Mouse (Mus musculus) heart, embryonic 12.5 days (tissue): ENCODE measurements around the gene Hpd. TPM values are rescaled to one million over a fixed set of nuclear protein-coding genes. Genes with fewer than 3 reads are reported as not detected.

ENCODE experiments used
- ATAC-seq: fragments of 200-750 bp; cut with Nextera tagmentation; 2 replicates; pipeline ENCODE4 v1.8.0; 2017; ENCODE audit warnings: moderate TSS enrichment, moderate library complexity; ENCODE audit not compliant: insufficient number of reproducible peaks, low FRiP score
- H3K27ac ChIP-seq: fragments of 300-500 bp; sonication (generic); 2 replicates; pipeline ENCODE4 v1.5.1; 2016; ENCODE audit warnings: mild to moderate bottlenecking, moderate library complexity; ENCODE audit not compliant: poor library complexity, severe bottlenecking
- H3K27me3 ChIP-seq: fragments of 300-500 bp; sonication (generic); replicated peaks from 2 replicates; pipeline ENCODE4 v1.6.1; 2016; ENCODE audit warnings: mild to moderate bottlenecking, moderate library complexity
- H3K36me3 ChIP-seq: fragments of 300-500 bp; sonication (generic); 2 replicates; pipeline ENCODE4 v1.6.1; 2016; ENCODE audit warnings: mild to moderate bottlenecking, moderate library complexity
- H3K4me1 ChIP-seq: fragments of 300-500 bp; sonication (generic); replicated peaks from 2 replicates; pipeline ENCODE4 v1.6.1; 2016; ENCODE audit warnings: mild to moderate bottlenecking
- H3K4me2 ChIP-seq: fragments of 300-500 bp; sonication (generic); 2 replicates; pipeline ENCODE4 v1.6.1; 2016; ENCODE audit warnings: mild to moderate bottlenecking, moderate library complexity
- H3K4me3 ChIP-seq: fragments of 300-500 bp; sonication (generic); 2 replicates; pipeline ENCODE4 v1.5.1; 2016; ENCODE audit warnings: mild to moderate bottlenecking
- H3K9ac ChIP-seq: fragments of 300-500 bp; sonication (generic); 2 replicates; pipeline ENCODE4 v1.6.1; 2016; ENCODE audit warnings: mild to moderate bottlenecking, moderate library complexity
- H3K9me3 ChIP-seq: fragments of 300-500 bp; sonication (generic); replicated peaks from 2 replicates; pipeline ENCODE4 v1.6.1; 2016; ENCODE audit warnings: mild to moderate bottlenecking, moderate library complexity
- whole genome bisulfite sequencing: fragments of 180-500 bp; shearing (Covaris S2); methylation state at CpG from one replicate; pipeline ENCODE4 v1.1.7; 2016; 5-methylcytosine and 5-hydroxymethylcytosine counted together
- polyA plus RNA-seq: library from polyadenylated mRNA; unstranded; fragments of >200 nt; fragmentation: Nextera tagmentation; extraction: Ambion mirVana; gene quantifications from 2 replicates; pipeline ENCODE4 v1.2.1, GENCODE M21; 2016

Gene Hpd
- polyA plus RNA-seq, 1 experiment from 2014 or later = not detected

DNA sequence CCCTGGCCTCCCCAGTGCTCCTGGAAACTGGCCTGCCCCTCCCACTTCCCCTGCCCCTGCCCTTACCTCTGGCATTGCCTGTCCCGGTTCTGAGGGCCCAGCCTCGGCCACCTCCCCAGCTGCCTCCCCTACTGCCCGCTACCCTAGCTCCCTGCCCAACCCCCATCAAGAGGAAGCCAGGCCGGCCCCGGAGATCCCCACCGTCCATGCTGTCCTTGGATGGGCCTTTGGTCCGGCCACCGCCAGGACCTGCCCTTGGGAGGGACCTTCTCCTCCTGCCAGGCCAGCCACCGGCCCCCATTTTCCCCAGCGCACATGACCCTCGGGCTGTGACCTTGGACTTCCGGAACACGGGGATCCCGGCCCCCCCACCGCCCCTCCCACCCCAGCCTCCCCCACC, 22.2 kb downstream of the Hpd start:
- Histone ChIP-seq H3K9ac (no peak overlapping the region), H3K27me3 (no peaks in the 10 kb centered on the region), H3K27ac (no peak overlapping the region), H3K36me3 (peaks cover 90% of the 10 kb centered on the region), H3K4me2 (no peak overlapping the region), H3K4me1 (peaks cover 7% of the 10 kb centered on the region; the same call in 1 of the 2 replicates), H3K9me3 (no peaks in the 10 kb centered on the region), H3K4me3 (no peak overlapping the region)
- 92% methylated on average over 15 of the region's 15 CpGs for WGBS
- no peak for ATAC-seq

DNA sequence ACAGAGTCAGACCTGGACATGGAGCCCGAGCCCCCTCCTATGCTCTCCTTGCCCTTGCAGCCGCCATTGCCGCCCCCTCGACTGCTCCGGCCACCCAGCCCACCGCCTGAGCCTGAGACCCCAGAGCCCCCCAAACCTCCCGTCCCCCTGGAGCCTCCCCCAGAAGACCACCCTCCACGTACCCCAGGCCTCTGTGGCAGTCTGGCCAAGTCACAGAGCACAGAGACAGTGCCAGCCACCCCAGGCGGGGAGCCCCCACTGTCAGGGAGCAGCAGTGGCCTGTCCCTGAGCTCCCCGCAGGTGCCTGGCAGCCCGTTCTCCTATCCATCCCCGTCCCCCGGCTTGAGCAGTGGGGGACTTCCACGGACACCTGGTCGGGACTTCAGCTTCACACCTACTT, 22.7 kb downstream of the Hpd start:
- H3K36me3 ChIP-seq = peaks cover 94% of the 10 kb centered on the region
- H3K4me2 ChIP-seq = no peak overlapping the region
- no peak overlapping the region for H3K27ac ChIP-seq
- ATAC-seq = no peak
- no peaks in the 10 kb centered on the region for H3K27me3 ChIP-seq
- no peaks in the 10 kb centered on the region for H3K9me3 ChIP-seq
- H3K4me1 ChIP-seq = peaks cover 7% of the 10 kb centered on the region; the same call in 1 of the 2 replicates
- WGBS = 92% methylated on average over 15 of the region's 15 CpGs
- no peak overlapping the region for H3K9ac ChIP-seq
- H3K4me3 ChIP-seq = no peak overlapping the region

DNA sequence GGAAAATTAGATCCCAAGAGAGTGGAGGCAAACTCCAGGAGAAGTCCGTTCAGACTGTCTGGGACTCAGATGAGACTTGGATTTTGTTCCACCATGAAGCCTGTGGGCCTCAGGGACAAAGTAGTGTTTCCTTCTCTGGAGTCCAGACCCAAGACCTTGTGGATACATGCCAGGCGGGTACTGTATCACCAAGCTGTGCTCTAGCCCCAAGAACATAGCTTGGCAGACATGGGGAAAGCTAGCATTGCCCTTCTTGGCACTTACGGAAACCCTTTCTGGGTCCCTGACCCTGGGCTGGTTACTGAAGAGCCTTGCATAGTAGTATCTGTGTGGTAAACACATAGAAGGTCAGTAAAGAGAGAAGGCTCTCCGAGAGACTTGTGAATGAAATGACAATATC, 23.1 kb downstream of the Hpd start:
- no peak overlapping the region for H3K9ac ChIP-seq
- peaks cover 7% of the 10 kb centered on the region; the same call in 1 of the 2 replicates for H3K4me1 ChIP-seq
- 97% methylated on average over 4 of the region's 4 CpGs for WGBS
- no peaks in the 10 kb centered on the region for H3K9me3 ChIP-seq
- ATAC-seq = no peak
- H3K27me3 ChIP-seq = no peaks in the 10 kb centered on the region
- no peak overlapping the region for H3K4me2 ChIP-seq
- H3K36me3 ChIP-seq = peaks cover 95% of the 10 kb centered on the region
- no peak overlapping the region for H3K27ac ChIP-seq
- no peak overlapping the region for H3K4me3 ChIP-seq

DNA sequence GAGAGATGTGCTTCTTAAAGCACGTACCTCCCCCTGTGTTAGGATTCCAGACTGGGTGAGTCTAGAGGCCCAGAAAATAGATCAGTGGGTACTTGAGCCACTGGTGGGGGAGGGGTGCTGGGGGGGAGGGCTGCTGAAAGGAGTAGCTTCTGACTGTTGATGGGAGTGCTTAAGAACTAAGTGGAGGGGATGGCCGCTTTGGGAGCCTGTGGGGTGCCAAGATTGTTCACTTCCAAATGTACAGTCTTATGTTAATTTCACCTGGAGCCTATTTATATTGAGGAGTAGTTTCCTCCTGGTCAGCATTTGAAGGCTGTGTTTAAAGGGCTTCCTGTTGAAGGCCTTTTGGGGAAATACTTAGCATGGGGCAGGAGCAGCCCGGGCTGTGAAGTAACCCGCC, 24.6 kb downstream of the Hpd start:
- Histone ChIP-seq H3K4me1 (peaks cover 7% of the 10 kb centered on the region; the same call in 1 of the 2 replicates), H3K4me3 (no peak overlapping the region), H3K36me3 (peaks cover 95% of the 10 kb centered on the region), H3K27ac (no peak overlapping the region), H3K4me2 (no peak overlapping the region), H3K9me3 (no peaks in the 10 kb centered on the region), H3K27me3 (no peaks in the 10 kb centered on the region), H3K9ac (no peak overlapping the region)
- WGBS = 73% methylated on average over 4 of the region's 4 CpGs
- no peak for ATAC-seq

DNA sequence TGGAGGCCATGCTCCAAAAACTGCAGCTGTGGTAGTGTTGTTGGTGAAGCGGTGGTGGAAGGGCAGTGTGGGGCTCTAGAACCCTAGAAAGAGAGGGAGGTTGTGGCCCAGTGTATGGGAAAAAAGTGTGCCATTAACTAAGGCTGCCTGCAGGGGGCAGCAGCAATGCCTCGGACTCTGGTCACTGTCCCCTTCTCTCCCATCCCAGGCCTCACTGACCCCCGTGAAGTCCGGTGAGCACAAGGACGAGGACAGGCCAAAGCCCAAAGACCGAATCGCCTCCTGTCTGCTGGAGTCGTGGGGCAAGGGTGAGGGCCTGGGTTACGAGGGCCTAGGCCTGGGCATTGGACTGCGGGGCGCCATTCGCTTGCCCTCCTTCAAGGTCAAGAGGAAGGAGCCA, 25.8 kb downstream of the Hpd start:
- H3K27ac ChIP-seq = no peak overlapping the region
- H3K4me2 ChIP-seq = no peak overlapping the region
- H3K27me3 ChIP-seq = no peaks in the 10 kb centered on the region
- H3K4me3 ChIP-seq = no peak overlapping the region
- ATAC-seq = no peak
- no peak overlapping the region for H3K9ac ChIP-seq
- peaks cover 7% of the 10 kb centered on the region; the same call in 1 of the 2 replicates for H3K4me1 ChIP-seq
- H3K9me3 ChIP-seq = no peaks in the 10 kb centered on the region
- WGBS = 81% methylated on average over 12 of the region's 12 CpGs
- H3K36me3 ChIP-seq = peaks cover 95% of the 10 kb centered on the region

DNA sequence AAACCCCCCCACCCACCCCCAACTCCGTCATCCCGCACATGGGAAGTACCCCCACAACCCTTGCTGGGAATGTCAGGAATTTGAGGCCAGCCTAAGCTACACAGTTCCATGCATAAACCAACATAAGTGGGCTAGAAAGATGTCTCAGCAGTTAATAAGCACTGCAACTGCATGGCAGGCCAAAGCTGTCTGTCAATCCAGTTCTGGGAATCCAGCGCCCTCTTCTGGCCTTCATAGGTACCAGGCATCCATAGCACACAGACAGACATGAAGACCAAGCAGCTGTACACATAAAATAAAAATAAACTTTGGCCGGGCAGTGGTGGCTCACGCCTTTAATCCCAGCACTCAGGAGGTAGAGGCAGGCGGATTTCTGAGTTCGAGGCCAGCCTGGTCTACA, 27.1 kb downstream of the Hpd start:
- 53% methylated on average over 7 of the region's 7 CpGs for WGBS
- Histone ChIP-seq H3K4me3 (no peak overlapping the region), H3K27ac (no peak overlapping the region), H3K36me3 (peaks cover 95% of the 10 kb centered on the region), H3K9ac (no peak overlapping the region), H3K27me3 (no peaks in the 10 kb centered on the region), H3K4me1 (peaks cover 20% of the 10 kb centered on the region), H3K9me3 (no peaks in the 10 kb centered on the region), H3K4me2 (no peak overlapping the region)
- no peak; the same call in 1 of the 2 replicates for ATAC-seq

DNA sequence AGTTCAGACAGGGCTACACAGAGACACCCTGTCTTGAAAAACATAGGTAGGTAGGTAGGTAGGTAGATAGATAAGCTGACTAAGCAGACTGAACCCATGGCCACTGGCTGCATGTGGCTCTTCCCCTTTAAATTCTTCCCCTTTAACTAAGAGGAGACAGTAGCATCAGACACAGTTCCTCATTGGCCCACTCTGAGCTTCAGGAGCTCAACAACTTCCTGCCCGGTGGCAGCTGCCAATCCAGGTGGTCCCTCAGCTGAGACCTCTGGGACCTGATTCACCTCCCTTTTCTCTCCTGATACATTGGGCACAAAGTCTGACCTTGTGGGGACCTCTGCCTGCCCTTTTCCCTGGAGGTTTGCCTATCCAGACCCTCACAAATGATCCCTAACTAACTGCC, 29.6 kb downstream of the Hpd start:
- Histone ChIP-seq H3K4me2 (no peak overlapping the region), H3K27me3 (no peaks in the 10 kb centered on the region), H3K9me3 (no peaks in the 10 kb centered on the region), H3K9ac (no peak overlapping the region), H3K4me1 (peaks cover 45% of the 10 kb centered on the region), H3K27ac (no peak overlapping the region), H3K4me3 (no peak overlapping the region), H3K36me3 (peaks cover 91% of the 10 kb centered on the region)
- no peak for ATAC-seq
- 87% methylated on average over 1 of the region's 1 CpGs for WGBS

DNA sequence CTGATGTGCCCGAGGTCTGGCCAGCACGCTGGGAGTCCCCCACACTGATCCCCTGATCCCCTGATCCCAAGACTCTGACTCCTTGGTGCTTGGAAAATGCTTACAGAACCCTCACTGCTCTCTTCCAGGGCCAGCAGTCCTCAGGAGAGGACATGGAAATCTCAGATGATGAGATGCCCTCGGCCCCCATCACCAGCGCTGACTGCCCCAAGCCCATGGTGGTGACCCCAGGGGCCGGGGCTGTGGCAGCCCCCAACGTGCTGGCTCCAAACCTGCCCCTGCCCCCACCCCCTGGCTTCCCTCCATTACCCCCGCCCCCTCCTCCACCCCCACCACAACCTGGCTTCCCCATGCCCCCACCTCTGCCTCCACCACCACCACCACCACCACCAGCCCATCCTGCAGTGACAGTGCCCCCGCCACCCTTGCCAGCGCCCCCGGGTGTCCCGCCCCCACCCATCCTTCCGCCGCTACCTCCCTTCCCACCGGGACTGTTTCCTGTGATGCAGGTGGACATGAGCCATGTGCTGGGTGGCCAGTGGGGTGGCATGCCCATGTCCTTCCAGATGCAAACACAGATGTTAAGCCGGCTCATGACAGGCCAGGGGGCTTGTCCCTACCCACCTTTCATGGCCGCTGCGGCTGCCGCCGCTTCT, 30.7 kb downstream of the Hpd start:
- Histone ChIP-seq H3K4me1 (peaks cover 39% of the 10 kb centered on the region), H3K27ac (no peak overlapping the region), H3K9ac (no peak overlapping the region), H3K27me3 (no peaks in the 10 kb centered on the region), H3K4me3 (no peak overlapping the region), H3K4me2 (no peak overlapping the region), H3K36me3 (peaks cover 91% of the 10 kb centered on the region), H3K9me3 (no peaks in the 10 kb centered on the region)
- WGBS = 94% methylated on average over 19 of the region's 19 CpGs
- ATAC-seq = no peak

DNA sequence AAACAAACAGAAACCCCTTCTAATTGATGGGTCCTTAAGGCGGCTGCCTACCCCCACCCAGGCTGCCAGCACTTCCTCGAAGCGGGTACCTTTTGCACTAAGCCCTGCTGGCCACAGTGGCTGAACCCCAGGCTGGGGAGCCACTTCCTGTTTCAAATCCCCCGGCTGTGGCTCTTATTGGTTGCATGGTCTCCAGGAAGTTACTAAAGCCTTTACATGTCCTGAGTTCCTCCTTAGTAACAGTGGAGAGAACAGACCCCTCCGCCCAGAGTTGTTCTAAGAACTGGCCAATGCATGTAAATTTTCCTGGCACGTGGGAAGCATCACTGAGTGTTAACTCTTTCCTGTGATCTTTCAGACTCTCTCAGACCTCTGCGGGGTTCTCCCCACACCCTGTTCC, 31.4 kb downstream of the Hpd start:
- 46% methylated on average over 7 of the region's 7 CpGs for WGBS
- no peaks in the 10 kb centered on the region for H3K27me3 ChIP-seq
- no peaks in the 10 kb centered on the region for H3K9me3 ChIP-seq
- H3K4me3 ChIP-seq = peak overlapping the region; percentile 35
- H3K4me1 ChIP-seq = peaks cover 39% of the 10 kb centered on the region
- peaks cover 92% of the 10 kb centered on the region for H3K36me3 ChIP-seq
- no peak for ATAC-seq
- peak overlapping the region; percentile 59 for H3K4me2 ChIP-seq
- peak overlapping the region; percentile 34; the same call in 1 of the 2 replicates for H3K9ac ChIP-seq
- H3K27ac ChIP-seq = no peak overlapping the region; the same call in 1 of the 2 replicates

DNA sequence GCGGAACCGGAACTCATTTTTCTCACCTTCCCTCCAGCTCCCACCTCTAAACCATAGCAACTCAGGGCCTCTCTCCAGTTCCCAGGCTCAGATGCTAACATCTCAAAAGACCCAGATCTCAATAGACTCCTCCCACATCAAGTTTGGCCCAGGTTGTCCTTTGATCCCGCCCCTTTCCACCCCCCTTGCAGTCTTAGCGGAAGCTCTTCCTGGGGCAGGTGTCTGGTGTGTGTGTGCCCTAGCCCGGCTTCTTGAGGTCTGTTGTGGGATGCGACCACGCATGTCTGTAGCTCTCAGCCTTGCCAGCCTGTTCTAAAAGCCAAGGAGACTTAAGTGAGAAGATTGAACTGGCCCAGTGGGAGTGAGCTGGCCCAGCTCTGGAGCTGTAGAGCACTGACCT, 31.9 kb downstream of the Hpd start:
- H3K4me3 ChIP-seq = peak overlapping the region; percentile 35
- H3K27me3 ChIP-seq = no peaks in the 10 kb centered on the region
- WGBS = 50% methylated on average over 7 of the region's 7 CpGs
- ATAC-seq = 0 out of 2 replicates have a peak, but pooled peaks have one; percentile 3
- H3K36me3 ChIP-seq = peaks cover 93% of the 10 kb centered on the region
- peak overlapping the region; percentile 34 for H3K9ac ChIP-seq
- H3K9me3 ChIP-seq = no peaks in the 10 kb centered on the region
- H3K4me2 ChIP-seq = peak overlapping the region; percentile 59
- H3K4me1 ChIP-seq = peaks cover 43% of the 10 kb centered on the region
- H3K27ac ChIP-seq = no peak overlapping the region

DNA sequence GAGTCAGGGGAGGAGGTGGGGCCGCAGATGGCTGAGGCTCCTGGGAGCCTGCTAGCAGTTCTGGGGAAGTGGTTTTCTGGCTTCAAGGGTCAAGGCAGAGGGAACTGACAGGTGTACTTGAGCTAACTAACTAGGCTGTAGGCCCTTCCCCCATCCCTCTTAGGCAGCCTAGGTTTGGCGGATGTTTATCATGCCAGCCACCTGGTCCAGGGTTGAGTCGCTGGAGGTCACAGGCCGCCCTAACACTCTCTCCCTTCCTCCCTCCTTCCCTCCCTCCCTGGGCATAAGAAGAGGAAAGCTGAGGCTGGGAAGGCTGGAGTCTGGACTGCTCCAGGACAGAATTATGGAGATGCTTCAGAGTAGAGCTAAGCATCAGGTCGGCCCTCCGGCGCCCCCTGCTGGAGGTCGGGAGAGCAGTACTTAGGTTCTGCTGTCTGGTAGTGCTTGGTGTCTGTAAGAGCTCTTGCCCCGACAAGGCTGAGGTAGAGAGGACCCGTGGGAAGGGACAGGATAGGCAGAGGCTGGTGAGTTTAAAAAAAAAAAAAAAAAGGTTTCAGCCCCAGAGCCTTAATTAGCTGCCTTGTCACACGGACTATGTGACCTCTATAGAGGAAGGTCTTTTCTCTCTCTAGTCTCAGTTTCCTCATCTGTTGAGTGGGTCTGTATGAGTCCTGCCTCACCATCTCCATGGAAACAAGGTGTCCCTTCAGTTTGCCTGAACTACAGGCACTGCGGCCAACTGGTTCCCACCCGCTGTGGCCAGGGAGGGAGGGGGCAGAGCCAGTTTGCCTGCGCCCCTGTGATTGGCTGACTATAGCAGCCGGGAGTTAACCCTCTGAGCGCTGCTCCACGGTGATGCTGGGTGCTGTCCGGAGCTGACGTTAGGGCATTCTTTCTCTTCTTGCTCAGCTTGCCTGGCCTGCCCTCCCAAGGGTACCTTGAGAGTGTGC, 32.8 kb downstream of the Hpd start:
- Histone ChIP-seq H3K27me3 (no peaks in the 10 kb centered on the region), H3K4me1 (peaks cover 53% of the 10 kb centered on the region), H3K36me3 (peaks cover 93% of the 10 kb centered on the region), H3K4me2 (peak overlapping the region; percentile 59), H3K9me3 (no peaks in the 10 kb centered on the region), H3K27ac (peak overlapping the region; percentile 8; the same call in 1 of the 2 replicates), H3K4me3 (peak overlapping the region; percentile 35), H3K9ac (peak overlapping the region; percentile 50; the same call in 1 of the 2 replicates)
- peak; percentile 83 for ATAC-seq
- 10% methylated on average over 19 of the region's 19 CpGs for WGBS
